Mouse (Mus musculus) embryonic facial prominence, embryonic 12.5 days (tissue): ENCODE measurements around the gene Cacna1i. TPM values are rescaled to one million over a fixed set of nuclear protein-coding genes. Genes with fewer than 3 reads are reported as not detected.

Experiments used
- ATAC-seq: fragments of 200-750 bp; cut with Nextera tagmentation; 2 replicates; pipeline ENCODE4 v1.8.0; 2017; ENCODE audit not compliant: insufficient number of reproducible peaks, insufficient read depth, low FRiP score, low TSS enrichment
- H3K27ac ChIP-seq: fragments of 300-500 bp; sonication (generic); 2 replicates; pipeline ENCODE4 v1.5.1; 2016; ENCODE audit warnings: mild to moderate bottlenecking
- H3K27me3 ChIP-seq: fragments of 300-500 bp; sonication (generic); 2 replicates; pipeline ENCODE4 v1.6.1; 2016; ENCODE audit warnings: mild to moderate bottlenecking, moderate library complexity
- H3K36me3 ChIP-seq: fragments of 300-500 bp; sonication (generic); 2 replicates; pipeline ENCODE4 v1.6.1; 2016; ENCODE audit warnings: mild to moderate bottlenecking
- H3K4me1 ChIP-seq: fragments of 300-500 bp; sonication (generic); 2 replicates; pipeline ENCODE4 v1.6.1; 2016
- H3K4me2 ChIP-seq: fragments of 300-500 bp; sonication (generic); replicated peaks from 2 replicates; pipeline ENCODE4 v1.6.1; 2016; ENCODE audit warnings: mild to moderate bottlenecking, moderate library complexity
- H3K4me3 ChIP-seq: fragments of 300-500 bp; sonication (generic); 2 replicates; pipeline ENCODE4 v1.5.1; 2016; ENCODE audit warnings: mild to moderate bottlenecking
- H3K9ac ChIP-seq: fragments of 300-500 bp; sonication (generic); 2 replicates; pipeline ENCODE4 v1.6.1; 2016; ENCODE audit warnings: mild to moderate bottlenecking, moderate library complexity
- H3K9me3 ChIP-seq: fragments of 300-500 bp; sonication (generic); 2 replicates; pipeline ENCODE4 v1.6.1; 2016; ENCODE audit warnings: mild to moderate bottlenecking, moderate library complexity
- WGBS: fragments of 180-500 bp; shearing (Covaris S2); methylation state at CpG from one replicate; pipeline ENCODE4 v1.1.7; 2016; 5-methylcytosine and 5-hydroxymethylcytosine counted together
- polyA plus RNA-seq: library from polyadenylated mRNA; unstranded; fragments of >200 nt; fragmentation: Nextera tagmentation; extraction: Ambion mirVana; gene quantifications from 2 replicates; pipeline ENCODE4 v1.2.1, GENCODE M21; 2016

The Cacna1i gene
- polyA plus RNA-seq, 1 experiment from 2014 or later: 0.01 TPM

DNA sequence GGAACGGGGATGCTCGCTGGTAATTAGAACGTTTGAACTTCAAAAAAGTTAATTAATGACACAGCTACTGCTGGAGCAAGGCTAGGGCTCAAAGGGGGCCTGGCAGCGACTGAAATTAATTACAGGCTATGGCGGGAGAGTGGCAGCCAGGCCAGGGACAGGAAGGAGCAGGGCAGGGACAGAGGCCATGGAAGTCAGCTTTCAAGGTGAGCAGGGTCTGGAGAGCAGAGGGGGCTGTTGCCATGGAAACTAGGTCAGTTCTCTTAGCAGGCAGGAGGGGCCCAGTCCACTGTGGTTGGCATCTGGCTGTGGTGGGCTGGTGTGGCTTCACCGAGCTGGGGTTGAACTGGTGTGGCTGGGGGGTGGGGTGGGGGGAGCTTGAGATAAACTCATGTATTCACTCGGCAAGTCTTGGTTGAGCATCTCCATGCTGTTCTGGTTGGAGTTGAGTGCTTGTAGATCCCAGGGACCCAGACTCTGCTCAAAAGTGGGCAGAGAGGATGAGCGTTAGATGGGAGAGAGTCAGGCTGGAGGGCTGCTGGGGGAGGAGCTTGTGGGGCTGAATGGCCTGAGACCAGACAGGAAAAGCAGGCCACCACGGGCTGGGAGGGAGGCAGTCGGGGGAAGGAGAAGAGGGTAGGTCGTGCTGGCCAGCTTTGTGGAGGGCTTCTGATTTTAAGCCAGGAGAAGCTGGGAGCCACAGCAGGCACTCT lies 31.7 kb downstream of the Cacna1i start:
- peaks cover 12% of the 10 kb centered on the region for H3K4me1 ChIP-seq
- no peak overlapping the region for H3K27ac ChIP-seq
- 0 out of 2 replicates have a peak, but pooled peaks have one; percentile 47 for ATAC-seq
- H3K27me3 ChIP-seq: no peaks in the 10 kb centered on the region
- WGBS: 10% methylated on average over 11 of the region's 11 CpGs
- H3K4me2 ChIP-seq: no peak overlapping the region
- no peaks in the 10 kb centered on the region for H3K9me3 ChIP-seq
- H3K9ac ChIP-seq: no peak overlapping the region
- H3K4me3 ChIP-seq: no peak overlapping the region
- no peaks in the 10 kb centered on the region for H3K36me3 ChIP-seq

DNA sequence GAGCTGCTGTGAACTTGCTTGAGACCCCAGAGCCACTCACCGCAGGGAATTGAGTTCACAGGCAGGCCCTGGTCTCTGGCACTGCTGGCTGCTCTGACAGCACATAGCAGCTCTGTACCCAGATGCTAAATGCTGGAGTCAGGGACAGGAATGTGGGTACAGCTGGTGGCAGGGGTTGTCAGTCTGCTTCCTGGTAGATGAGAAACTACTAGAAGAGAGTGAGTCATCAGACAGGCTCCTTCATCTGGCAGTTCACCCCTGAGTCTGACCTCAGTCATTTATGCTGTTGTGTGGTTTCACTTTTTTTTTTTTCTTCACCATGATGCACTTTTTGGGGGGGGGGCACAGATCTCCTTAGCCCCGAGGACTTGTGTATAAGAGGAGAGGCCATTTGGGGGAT lies 32.3 kb downstream of the Cacna1i start:
- Histone ChIP-seq H3K9me3 (no peaks in the 10 kb centered on the region), H3K4me1 (peaks cover 12% of the 10 kb centered on the region), H3K4me2 (no peak overlapping the region), H3K27ac (no peak overlapping the region), H3K4me3 (no peak overlapping the region), H3K27me3 (no peaks in the 10 kb centered on the region), H3K9ac (no peak overlapping the region), H3K36me3 (no peaks in the 10 kb centered on the region)
- ATAC-seq: no peak
- 49% methylated on average over 2 of the region's 2 CpGs for WGBS

DNA sequence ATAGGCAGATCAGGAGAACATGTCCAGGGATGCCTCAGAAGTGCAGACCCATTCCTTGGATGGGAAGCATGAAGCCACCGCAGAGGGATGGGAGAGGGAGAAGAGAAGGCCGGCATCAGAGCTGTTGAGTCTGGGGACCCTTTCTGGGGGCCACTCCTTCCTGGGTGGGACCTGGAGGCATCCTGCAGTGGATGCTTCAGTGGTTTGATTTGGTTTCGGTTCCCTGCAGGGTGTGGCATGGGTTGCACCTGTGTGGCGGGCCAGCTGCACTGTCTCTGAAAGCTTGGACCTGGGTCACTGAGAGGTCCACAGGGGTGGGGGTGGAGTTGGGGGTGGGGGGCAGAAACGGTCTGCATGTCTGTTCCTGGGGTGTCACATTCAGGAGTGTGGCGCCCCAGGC lies 32.9 kb downstream of the Cacna1i start:
- Histone ChIP-seq H3K4me3 (no peak overlapping the region), H3K36me3 (no peaks in the 10 kb centered on the region), H3K4me2 (no peak overlapping the region), H3K4me1 (peaks cover 12% of the 10 kb centered on the region), H3K9ac (no peak overlapping the region), H3K27ac (no peak overlapping the region), H3K9me3 (no peaks in the 10 kb centered on the region), H3K27me3 (no peaks in the 10 kb centered on the region)
- no peak for ATAC-seq
- 66% methylated on average over 6 of the region's 6 CpGs for WGBS

DNA sequence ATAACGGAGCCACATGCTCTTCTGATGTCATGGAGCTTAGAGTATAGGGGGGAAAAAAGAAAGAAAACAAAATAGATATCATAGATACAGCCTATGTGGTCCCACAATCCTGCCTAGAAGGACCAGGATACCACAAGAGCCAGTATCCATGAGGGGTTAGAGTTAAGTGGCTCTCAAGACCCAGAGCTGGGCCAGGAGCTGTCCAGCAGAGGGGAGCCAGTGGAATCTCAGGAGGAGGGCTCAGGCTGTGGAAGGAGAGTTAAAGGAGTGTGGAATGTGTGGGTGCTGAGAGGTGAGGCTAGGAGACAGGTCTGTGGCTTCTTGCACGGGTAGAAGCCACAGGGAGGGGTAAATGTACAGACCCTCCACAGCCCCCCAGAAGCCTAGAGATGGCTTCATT lies 38.2 kb downstream of the Cacna1i start:
- no peak overlapping the region for H3K27ac ChIP-seq
- no peaks in the 10 kb centered on the region for H3K4me1 ChIP-seq
- H3K4me2 ChIP-seq: no peak overlapping the region

DNA sequence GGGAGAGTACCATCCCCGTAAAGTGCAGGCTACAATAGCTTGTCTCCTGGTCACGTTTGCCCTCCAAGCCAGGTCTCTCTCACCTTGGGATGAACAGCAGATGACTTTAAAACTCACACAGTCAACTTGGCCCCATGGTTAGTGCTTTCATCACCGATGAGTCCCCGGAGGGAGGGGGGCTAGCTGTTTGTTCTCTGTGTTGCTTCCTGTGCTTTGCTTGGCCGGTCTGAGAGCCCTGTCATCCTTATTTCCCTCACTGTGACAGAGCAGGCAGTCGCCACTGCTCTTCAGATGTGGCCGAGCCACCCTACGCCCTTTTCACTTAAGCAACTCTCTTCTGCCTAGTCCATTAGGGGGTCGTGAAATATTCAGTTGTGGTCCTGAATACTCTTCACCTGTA lies 38.7 kb downstream of the Cacna1i start:
- no peak for ATAC-seq
- no peaks in the 10 kb centered on the region for H3K4me1 ChIP-seq
- H3K4me3 ChIP-seq: no peak overlapping the region
- no peak overlapping the region for H3K4me2 ChIP-seq
- H3K9ac ChIP-seq: no peak overlapping the region
- no peaks in the 10 kb centered on the region for H3K9me3 ChIP-seq
- 72% methylated on average over 9 of the region's 9 CpGs for WGBS
- H3K27me3 ChIP-seq: no peaks in the 10 kb centered on the region
- H3K27ac ChIP-seq: no peak overlapping the region
- no peaks in the 10 kb centered on the region for H3K36me3 ChIP-seq

More for the DNA sequence above, 38.2 kb downstream of the Cacna1i start:
- no peaks in the 10 kb centered on the region for H3K9me3 ChIP-seq
- no peaks in the 10 kb centered on the region for H3K27me3 ChIP-seq
- no peaks in the 10 kb centered on the region for H3K36me3 ChIP-seq
- 53% methylated on average over 2 of the region's 2 CpGs for WGBS
- no peak overlapping the region for H3K4me3 ChIP-seq
- no peak for ATAC-seq
- H3K9ac ChIP-seq: no peak overlapping the region

DNA sequence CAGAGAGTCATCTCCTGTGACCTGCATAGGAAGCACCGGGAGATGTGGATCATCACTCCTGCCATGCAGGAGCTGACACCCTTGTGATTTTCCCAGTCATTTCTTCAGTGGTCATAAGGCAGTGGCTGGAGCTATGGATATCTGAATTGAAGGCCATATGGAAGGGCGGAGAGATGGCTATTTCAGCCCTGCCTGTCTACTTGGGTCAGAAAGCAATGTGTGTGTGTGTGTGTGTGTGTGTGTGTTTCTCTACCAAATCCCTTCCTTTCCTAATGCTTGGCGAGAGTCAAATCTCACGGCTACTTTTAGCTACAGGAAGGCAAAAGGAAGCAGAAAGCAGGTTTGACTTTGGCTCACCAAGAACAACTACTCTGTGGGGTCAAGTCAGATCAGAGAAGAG lies 39.9 kb downstream of the Cacna1i start:
- Histone ChIP-seq H3K9me3 (no peaks in the 10 kb centered on the region), H3K9ac (no peak overlapping the region), H3K4me2 (no peak overlapping the region), H3K4me1 (no peaks in the 10 kb centered on the region), H3K36me3 (no peaks in the 10 kb centered on the region), H3K27ac (no peak overlapping the region), H3K4me3 (no peak overlapping the region), H3K27me3 (no peaks in the 10 kb centered on the region)
- no peak for ATAC-seq
- WGBS: 88% methylated on average over 4 of the region's 4 CpGs

DNA sequence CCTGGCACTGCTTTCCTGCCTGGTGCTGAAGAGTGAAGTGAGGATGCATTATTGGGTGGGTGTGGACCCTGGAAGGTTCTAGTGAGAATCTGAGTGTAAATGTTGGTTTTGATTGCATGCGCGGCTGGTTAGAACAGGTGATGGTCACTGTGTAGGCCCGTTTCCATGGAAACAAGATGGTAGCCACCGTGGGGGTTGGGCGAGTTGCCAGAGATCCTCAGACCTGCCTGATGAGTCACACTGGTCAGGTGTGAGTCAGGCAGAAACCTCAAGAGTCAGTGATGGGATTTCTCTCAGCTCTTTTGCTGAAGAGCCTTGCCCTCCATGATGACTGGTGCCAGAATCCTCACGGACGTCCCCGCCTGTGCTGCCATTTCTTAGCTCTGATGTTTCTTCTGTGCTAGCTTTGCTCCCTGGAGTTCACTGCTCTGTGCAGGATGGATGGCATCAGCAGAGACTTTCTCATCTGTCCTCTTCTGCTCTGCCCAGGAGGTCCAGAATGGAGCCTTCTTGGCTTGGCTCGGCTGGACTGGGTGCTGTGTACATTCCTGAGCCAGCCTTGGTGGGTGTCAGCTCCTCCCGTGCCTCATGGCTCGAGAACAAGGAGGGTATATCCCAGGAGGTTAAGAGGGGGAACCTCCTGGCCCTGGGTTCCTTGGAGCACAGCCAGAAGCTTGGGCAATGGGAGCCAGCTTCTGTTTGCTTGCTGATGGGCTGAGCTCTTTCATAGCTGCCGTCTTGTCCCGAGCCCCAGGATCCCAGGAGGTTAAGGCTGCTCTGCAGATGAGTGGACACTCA lies 40.9 kb downstream of the Cacna1i start:
- no peak for ATAC-seq
- H3K4me1 ChIP-seq: 0 out of 2 replicates have a peak, but pooled peaks cover 4% of the 10 kb centered on the region
- 89% methylated on average over 13 of the region's 13 CpGs for WGBS

DNA sequence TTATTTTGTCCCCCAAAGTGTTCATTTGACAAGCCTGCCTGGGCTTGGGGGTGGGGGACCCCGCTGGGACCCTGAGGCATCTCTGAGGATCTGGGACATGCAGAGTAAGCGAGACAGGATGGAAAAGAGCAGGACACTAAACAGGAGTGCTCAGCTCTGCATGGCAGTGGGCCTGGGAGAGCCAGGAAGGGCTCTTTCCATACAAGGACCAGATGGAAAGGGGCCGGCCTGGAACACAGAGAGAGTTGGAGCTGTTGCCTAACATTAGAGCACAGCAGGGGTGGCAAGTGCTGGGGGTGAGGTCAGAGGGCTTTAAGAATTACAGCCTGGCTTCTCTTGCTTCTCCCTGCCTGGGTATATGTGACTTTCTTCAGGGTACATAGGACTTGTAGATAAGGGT lies 43.2 kb downstream of the Cacna1i start:
- H3K4me3 ChIP-seq: no peak overlapping the region
- no peaks in the 10 kb centered on the region for H3K36me3 ChIP-seq
- no peak overlapping the region for H3K4me2 ChIP-seq
- H3K9ac ChIP-seq: no peak overlapping the region
- 0 out of 2 replicates have a peak, but pooled peaks cover 4% of the 10 kb centered on the region for H3K4me1 ChIP-seq
- no peak for ATAC-seq
- 67% methylated on average over 3 of the region's 3 CpGs for WGBS
- H3K27ac ChIP-seq: no peak overlapping the region
- H3K9me3 ChIP-seq: no peaks in the 10 kb centered on the region
- H3K27me3 ChIP-seq: 0 out of 2 replicates have a peak, but pooled peaks cover 8% of the 10 kb centered on the region

More for the DNA sequence above, 40.9 kb downstream of the Cacna1i start:
- Histone ChIP-seq H3K9ac (no peak overlapping the region), H3K27me3 (0 out of 2 replicates have a peak, but pooled peaks cover 8% of the 10 kb centered on the region), H3K4me2 (no peak overlapping the region), H3K27ac (no peak overlapping the region), H3K9me3 (no peaks in the 10 kb centered on the region), H3K4me3 (no peak overlapping the region), H3K36me3 (no peaks in the 10 kb centered on the region)

DNA sequence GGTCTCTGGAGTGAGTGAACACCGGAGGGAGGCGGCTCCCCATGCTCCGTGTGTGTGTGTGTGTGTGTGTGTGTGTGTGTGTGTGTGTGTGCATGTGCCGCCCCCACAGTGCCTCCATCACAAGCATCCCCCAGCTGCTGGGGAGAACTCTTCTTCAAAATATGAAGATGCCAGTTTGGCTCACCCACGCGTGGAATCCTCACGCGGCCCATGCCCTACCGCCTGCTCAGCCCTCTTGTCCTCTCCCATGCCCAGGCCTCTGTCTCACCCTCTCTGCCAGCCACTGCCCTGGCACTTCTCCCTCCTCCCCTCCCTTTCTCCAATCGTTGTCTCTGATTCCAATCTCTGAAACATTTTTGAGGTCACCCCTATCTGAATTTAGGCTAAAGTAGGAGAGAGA lies 47.7 kb downstream of the Cacna1i start:
- 88% methylated on average over 9 of the region's 10 CpGs for WGBS
- no peak overlapping the region for H3K4me2 ChIP-seq
- ATAC-seq: no peak
- no peaks in the 10 kb centered on the region for H3K36me3 ChIP-seq
- H3K9ac ChIP-seq: no peak overlapping the region
- H3K27ac ChIP-seq: no peak overlapping the region
- H3K4me3 ChIP-seq: no peak overlapping the region
- H3K9me3 ChIP-seq: no peaks in the 10 kb centered on the region
- H3K4me1 ChIP-seq: 0 out of 2 replicates have a peak, but pooled peaks cover 4% of the 10 kb centered on the region
- 0 out of 2 replicates have a peak, but pooled peaks cover 8% of the 10 kb centered on the region for H3K27me3 ChIP-seq

DNA sequence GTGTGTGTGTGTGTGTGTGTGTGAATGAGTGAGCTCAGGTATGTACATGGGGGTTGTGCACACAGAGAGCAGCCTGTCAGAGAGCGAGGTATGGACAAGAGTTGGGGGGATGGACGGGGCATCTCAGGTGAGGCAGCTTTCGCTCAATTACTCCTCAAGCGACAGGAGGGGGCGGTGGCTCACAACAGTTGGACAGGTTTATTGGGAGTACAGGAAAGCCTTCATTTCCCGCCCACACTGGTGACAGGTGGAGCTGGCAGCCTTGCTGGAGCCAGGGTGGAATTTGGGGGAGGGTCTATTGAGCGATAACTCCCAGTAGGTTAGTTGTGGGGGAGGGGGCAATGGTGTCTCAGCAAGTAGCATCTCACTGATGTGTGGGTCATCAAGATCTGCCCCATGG lies 48.2 kb downstream of the Cacna1i start:
- no peak for ATAC-seq
- Histone ChIP-seq H3K4me3 (no peak overlapping the region), H3K27ac (no peak overlapping the region), H3K27me3 (0 out of 2 replicates have a peak, but pooled peaks cover 8% of the 10 kb centered on the region), H3K9ac (no peak overlapping the region), H3K4me2 (no peak overlapping the region), H3K9me3 (no peaks in the 10 kb centered on the region), H3K4me1 (0 out of 2 replicates have a peak, but pooled peaks cover 4% of the 10 kb centered on the region), H3K36me3 (no peaks in the 10 kb centered on the region)
- 58% methylated on average over 7 of the region's 7 CpGs for WGBS

DNA sequence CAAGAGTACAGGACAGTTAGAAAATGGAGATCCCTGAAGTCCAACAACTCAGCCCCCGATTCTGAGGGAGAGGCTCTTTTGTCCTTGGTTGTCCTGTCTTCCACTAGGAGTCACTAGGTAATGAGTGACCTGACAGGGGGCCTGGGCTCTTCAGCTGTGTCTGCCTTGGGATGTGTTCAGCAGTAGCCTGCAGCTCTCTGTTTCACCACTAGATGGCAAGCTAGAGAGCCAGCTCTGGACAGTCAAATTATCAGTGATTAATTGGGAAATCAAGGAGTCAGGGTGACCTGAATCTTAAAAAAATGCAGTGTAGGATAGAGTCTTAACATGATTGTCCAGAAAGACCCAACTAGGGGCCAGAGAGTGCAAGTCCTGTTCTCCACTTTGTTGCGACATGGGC lies 53.3 kb downstream of the Cacna1i start:
- WGBS: 74% methylated on average over 2 of the region's 2 CpGs
- no peaks in the 10 kb centered on the region for H3K9me3 ChIP-seq
- no peaks in the 10 kb centered on the region for H3K36me3 ChIP-seq
- ATAC-seq: no peak
- H3K4me3 ChIP-seq: no peak overlapping the region
- no peak overlapping the region for H3K27ac ChIP-seq
- H3K4me2 ChIP-seq: no peak overlapping the region
- no peak overlapping the region for H3K9ac ChIP-seq
- no peaks in the 10 kb centered on the region for H3K4me1 ChIP-seq
- no peaks in the 10 kb centered on the region for H3K27me3 ChIP-seq

DNA sequence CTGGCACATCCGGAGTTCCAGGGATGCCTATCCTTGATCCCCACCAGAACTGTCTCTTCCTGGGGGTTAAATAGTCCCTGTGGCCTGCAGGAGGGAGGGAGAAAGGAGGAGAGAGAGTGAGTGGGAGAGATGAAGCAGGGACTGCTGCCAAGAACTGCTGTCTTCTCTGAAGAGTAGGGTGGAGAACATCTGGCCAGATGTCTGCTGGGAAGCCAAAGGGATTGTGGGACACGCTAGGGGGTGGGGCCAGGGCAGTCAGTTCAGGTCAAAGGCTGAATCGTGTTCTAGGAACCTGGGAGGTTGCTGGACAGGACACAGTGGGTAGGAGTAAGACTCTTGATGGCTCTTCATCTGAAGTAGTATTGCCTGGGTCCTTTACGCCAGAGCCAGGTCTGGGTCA lies 55.4 kb downstream of the Cacna1i start:
- 76% methylated on average over 4 of the region's 4 CpGs for WGBS
- no peaks in the 10 kb centered on the region for H3K4me1 ChIP-seq
- no peaks in the 10 kb centered on the region for H3K27me3 ChIP-seq
- H3K4me3 ChIP-seq: no peak overlapping the region
- H3K36me3 ChIP-seq: no peaks in the 10 kb centered on the region
- no peak overlapping the region for H3K4me2 ChIP-seq
- H3K9ac ChIP-seq: no peak overlapping the region
- H3K9me3 ChIP-seq: no peaks in the 10 kb centered on the region
- ATAC-seq: no peak
- H3K27ac ChIP-seq: no peak overlapping the region
